Mouse (Mus musculus): Measurements from ENCODE around the gene Stx11.

Gene Stx11

GRCm38 (mm10) chr10:12911451-12911850 is 52.6 kb downstream of the Stx11 start:
- DNase-seq, result no peak

- DNase-seq, result no peak
Observed at GRCm38 (mm10) chr10:12909891-12910290, 54.2 kb downstream of the Stx11 start.

GRCm38 (mm10) chr10:12909179-12909578 is 54.9 kb downstream of the Stx11 start:
- DNase-seq, result no peak

GRCm38 (mm10) chr10:12904140-12904528 is 60.0 kb downstream of the Stx11 start:
- no peak for DNase-seq

GRCm38 (mm10) chr10:12903440-12904139 is 60.5 kb downstream of the Stx11 start:
- no peak for DNase-seq

GRCm38 (mm10) chr10:12899901-12900300 is 64.2 kb downstream of the Stx11 start:
- no peak for DNase-seq

- DNase-seq, result no peak
Observed at GRCm38 (mm10) chr10:12893339-12893738, 70.8 kb downstream of the Stx11 start.

- DNase-seq, result no peak
Observed at GRCm38 (mm10) chr10:12888373-12888772, 75.7 kb downstream of the Stx11 start.

Measured in cerebellum, adult 18-20 months (tissue).